Mouse (Mus musculus) limb, embryonic 14.5 days (tissue): Measurements from ENCODE around the gene Lmbrd2. TPM values are rescaled to one million over a fixed set of nuclear protein-coding genes. Genes with fewer than 3 reads are reported as not detected.

ENCODE experiments used
- ATAC-seq: fragments of 200-750 bp; cut with Nextera tagmentation; 2 replicates; pipeline ENCODE4 v1.8.0; 2017; ENCODE audit warnings: low read depth, moderate number of reproducible peaks, moderate TSS enrichment; ENCODE audit not compliant: low FRiP score
- DNase-seq: peaks from one replicate; pipeline ENCODE4 v3.0.0-alpha.2; 2015; ENCODE audit warnings: low spot score
- H3K27ac ChIP-seq: fragments of 300-500 bp; sonication (generic); replicated peaks from 2 replicates; pipeline ENCODE4 v1.5.1; 2014; ENCODE audit warnings: low read depth, mild to moderate bottlenecking, low read length, moderate library complexity, mixed read lengths
- H3K27me3 ChIP-seq: fragments of 300-500 bp; sonication (generic); 2 replicates; pipeline ENCODE4 v1.6.1; 2014; ENCODE audit warnings: low read length, mixed read lengths; ENCODE audit not compliant: control insufficient read depth, insufficient read depth
- H3K36me3 ChIP-seq: fragments of 300-500 bp; sonication (generic); 2 replicates; pipeline ENCODE4 v1.6.1; 2014; ENCODE audit warnings: mild to moderate bottlenecking, low read length, moderate library complexity, mixed read lengths; ENCODE audit not compliant: control insufficient read depth, insufficient read depth
- H3K4me1 ChIP-seq: fragments of 300-500 bp; sonication (generic); 2 replicates; pipeline ENCODE4 v1.6.1; 2014; ENCODE audit warnings: antibody characterized with exemption, low read length, mixed read lengths; ENCODE audit not compliant: control insufficient read depth, insufficient read depth
- H3K4me2 ChIP-seq: fragments of 300-500 bp; sonication (generic); replicated peaks from 2 replicates; pipeline ENCODE4 v1.6.1; 2014; ENCODE audit warnings: low read depth, mild to moderate bottlenecking, low read length, moderate library complexity; ENCODE audit not compliant: severe bottlenecking
- H3K4me3 ChIP-seq: fragments of 300-500 bp; sonication (generic); replicated peaks from 2 replicates; pipeline ENCODE4 v1.5.1; 2014; ENCODE audit warnings: low read length
- H3K9ac ChIP-seq: fragments of 300-500 bp; sonication (generic); 2 replicates; pipeline ENCODE4 v1.6.1; 2014; ENCODE audit warnings: mild to moderate bottlenecking, low read depth, low read length, moderate library complexity; ENCODE audit not compliant: severe bottlenecking
- H3K9me3 ChIP-seq: fragments of 300-500 bp; sonication (generic); 2 replicates; pipeline ENCODE4 v1.6.1; 2016; ENCODE audit warnings: low read length; ENCODE audit not compliant: control insufficient read depth
- POLR2A ChIP-seq: fragments of 200-500 bp; IDR thresholded peaks from 2 replicates; pipeline ENCODE4 v1.8.0; 2012; ENCODE audit warnings: inconsistent platforms, mild to moderate bottlenecking, moderate library complexity, borderline replicate concordance; ENCODE audit not compliant: insufficient read depth, insufficient read length; ENCODE audit errors: extremely low read depth
- WGBS: fragments of 180-500 bp; shearing (Covaris S2); extraction: QIAGEN DNeasy Blood & Tissue Kit; methylation state at CpG from one replicate; pipeline ENCODE4 v1.1.7; 2014; 5-methylcytosine and 5-hydroxymethylcytosine counted together
- polyA plus RNA-seq, 2 experiments: library from polyadenylated mRNA; depleted of rRNA in 1 of 2; stranded (reverse) in 1 of 2; unstranded in 1 of 2; fragments of >200 nt; fragmentation: Nextera tagmentation in 1 of 2; extraction: Ambion mirVana in 1 of 2; gene quantifications; 2 replicates each; pipeline versions ENCODE4 v1.2.1 to v1.2.3; 2012 to 2014

The Lmbrd2 gene
- polyA plus RNA-seq, 2 experiments = 4.0 to 7.4 TPM

DNA sequence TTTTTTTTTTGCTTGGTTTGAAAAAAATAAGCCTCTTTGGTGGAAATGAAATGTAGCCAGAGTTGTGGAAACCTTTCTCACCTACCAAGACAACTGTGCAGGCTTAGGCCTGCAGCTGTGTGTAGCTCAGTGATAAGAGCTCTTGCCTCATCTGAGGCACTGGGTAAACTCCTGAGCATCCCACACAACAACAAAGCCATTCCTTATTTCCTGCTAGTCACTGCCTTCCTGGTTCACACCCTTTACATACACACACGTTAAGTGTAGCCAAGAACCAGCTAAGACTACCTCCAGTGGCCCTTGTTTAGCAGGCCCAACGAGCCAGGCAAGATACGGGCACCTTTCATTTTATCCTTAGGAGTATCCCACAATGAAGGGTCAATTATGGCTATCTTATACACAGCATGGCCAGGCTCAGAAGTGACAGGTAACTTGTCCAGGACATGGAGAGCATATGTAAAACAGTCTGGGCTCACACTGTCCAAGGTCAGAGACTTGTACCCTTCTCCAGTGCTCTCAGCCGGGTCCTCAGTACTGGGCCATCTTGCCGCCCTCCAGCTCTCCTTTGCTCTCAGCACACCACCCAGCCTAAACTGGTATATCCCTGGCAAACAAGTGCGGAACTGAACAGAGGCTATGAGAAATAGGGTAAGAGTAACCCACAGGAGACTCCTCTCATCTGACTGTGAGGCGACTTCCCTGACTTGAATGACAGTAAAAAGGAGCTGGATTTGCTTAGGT, 13.1 kb upstream of the Lmbrd2 start:
- no peaks in the 10 kb centered on the region for H3K4me1 ChIP-seq
- no peak overlapping the region for H3K4me3 ChIP-seq
- no peak overlapping the region for H3K9ac ChIP-seq
- TF ChIP-seq POLR2A = no peak
- H3K4me2 ChIP-seq = no peak overlapping the region
- DNase-seq = no peak
- no peak overlapping the region for H3K27ac ChIP-seq
- no peaks in the 10 kb centered on the region for H3K27me3 ChIP-seq
- WGBS = 94% methylated on average over 7 of the region's 7 CpGs
- no peak for ATAC-seq
- no peaks in the 10 kb centered on the region for H3K9me3 ChIP-seq
- peaks cover 82% of the 10 kb centered on the region for H3K36me3 ChIP-seq

DNA sequence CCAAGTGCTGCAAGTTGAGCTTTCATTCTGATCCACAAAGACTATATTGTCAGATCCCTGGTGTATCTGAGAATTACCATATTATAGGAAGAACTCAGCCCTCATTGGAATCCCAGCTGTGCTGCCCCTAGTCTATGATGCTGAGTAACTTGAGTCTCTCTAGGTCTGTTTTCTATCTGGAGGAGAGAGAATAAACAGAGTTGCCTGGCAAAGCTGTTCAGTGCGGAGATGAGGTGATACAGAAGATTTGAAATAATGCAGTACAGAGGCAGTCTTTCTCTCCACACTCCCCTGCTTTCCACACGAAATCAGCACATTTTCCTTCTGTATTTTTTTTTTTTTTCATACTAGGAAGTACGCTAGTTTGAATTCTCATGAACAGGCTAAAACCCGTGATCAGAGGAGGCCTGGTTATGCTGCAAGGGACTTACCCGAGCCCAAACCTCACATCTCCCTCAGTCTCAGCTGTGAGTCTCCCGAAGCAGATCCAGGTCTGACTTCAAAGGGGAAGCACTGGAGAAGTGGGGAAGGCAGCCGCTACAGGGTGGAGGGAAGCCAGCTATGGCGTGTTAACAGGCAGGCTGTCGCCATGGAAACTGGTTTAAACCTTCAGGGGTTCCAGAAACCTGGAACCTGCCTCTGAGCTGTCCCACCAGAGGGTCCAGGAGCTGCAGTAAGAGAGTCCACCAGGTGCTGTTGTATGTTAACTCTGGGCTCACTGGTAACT, 9.4 kb upstream of the Lmbrd2 start:
- Histone ChIP-seq H3K36me3 (peaks cover 73% of the 10 kb centered on the region), H3K4me1 (peaks cover 11% of the 10 kb centered on the region; the same call in 1 of the 2 replicates), H3K4me3 (no peak overlapping the region), H3K27me3 (no peaks in the 10 kb centered on the region), H3K9ac (no peak overlapping the region), H3K4me2 (no peak overlapping the region), H3K9me3 (no peaks in the 10 kb centered on the region), H3K27ac (peak overlapping the region; percentile 21; the same call in 1 of the 2 replicates)
- peak; percentile 28 for DNase-seq
- TF ChIP-seq POLR2A = no peak
- WGBS = 55% methylated on average over 9 of the region's 9 CpGs
- ATAC-seq = peak; percentile 41

DNA sequence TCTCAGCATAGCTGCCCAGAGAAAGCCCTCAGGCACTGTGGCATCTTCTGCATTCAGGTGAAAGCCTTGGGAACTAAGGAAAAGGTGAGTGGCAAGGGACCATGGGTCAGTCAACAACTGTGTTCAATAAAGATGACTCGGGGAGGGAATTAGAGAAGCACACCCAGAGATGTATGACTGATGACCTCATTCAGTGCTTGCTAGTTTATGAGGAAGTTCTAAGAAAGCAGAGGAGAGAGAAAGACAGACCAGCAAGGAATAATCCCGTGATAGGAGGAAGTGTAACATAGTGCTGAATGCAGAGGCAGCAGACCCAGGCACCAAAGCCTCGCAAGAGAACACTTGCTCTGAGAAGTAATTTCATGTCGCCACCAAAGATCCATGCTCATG, 8.9 kb upstream of the Lmbrd2 start:
- Histone ChIP-seq H3K4me2 (no peak overlapping the region), H3K9ac (no peak overlapping the region), H3K27ac (peak overlapping the region; percentile 21; the same call in 1 of the 2 replicates), H3K9me3 (no peaks in the 10 kb centered on the region), H3K4me3 (no peak overlapping the region), H3K27me3 (no peaks in the 10 kb centered on the region), H3K4me1 (peaks cover 11% of the 10 kb centered on the region; the same call in 1 of the 2 replicates), H3K36me3 (peaks cover 73% of the 10 kb centered on the region)
- DNase-seq (no peak), ATAC-seq (no peak)
- TF ChIP-seq POLR2A = no peak
- 74% methylated on average over 4 of the region's 4 CpGs for WGBS

DNA sequence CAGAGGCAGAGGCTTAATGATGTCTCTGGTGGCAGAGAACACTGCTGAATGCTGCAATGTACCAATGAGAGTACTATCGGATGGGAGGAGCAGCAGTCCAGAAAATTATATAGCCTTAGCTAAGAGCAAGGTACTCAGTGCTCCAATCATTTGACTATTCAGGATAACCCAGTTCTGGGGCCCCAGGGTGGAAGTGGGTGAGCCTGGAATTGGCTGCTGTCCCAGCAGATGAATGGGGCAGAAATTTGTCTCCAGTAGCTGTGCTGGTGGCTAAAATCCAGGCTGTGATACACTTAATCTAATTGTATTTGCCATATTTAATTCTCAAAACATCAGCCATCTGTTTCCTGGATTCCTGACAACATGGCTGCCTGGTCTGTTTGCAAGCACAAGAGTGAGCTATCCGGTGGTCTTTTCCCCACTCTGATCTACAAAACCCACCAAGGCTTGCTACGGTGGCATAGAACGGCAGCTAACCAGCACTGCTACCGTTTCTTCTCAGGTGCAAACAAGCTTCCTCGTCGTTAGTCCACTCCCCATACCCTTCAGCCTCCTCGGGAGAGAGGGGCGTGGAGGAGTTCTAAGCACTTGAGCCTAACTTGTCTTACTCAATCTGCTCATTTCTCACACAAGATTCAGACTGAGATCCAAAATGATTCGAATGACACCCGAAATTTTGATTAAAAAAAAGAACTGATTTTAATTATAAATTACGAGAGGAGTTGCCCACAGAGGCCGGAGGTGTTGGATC, 7.5 kb upstream of the Lmbrd2 start:
- Histone ChIP-seq H3K4me3 (no peak overlapping the region), H3K27me3 (no peaks in the 10 kb centered on the region), H3K4me2 (no peak overlapping the region), H3K4me1 (peaks cover 11% of the 10 kb centered on the region; the same call in 1 of the 2 replicates), H3K9me3 (no peaks in the 10 kb centered on the region), H3K36me3 (peaks cover 74% of the 10 kb centered on the region), H3K9ac (no peak overlapping the region), H3K27ac (no peak overlapping the region)
- ATAC-seq (no peak), DNase-seq (no peak)
- no peak for TF ChIP-seq POLR2A
- 78% methylated on average over 13 of the region's 13 CpGs for WGBS

DNA sequence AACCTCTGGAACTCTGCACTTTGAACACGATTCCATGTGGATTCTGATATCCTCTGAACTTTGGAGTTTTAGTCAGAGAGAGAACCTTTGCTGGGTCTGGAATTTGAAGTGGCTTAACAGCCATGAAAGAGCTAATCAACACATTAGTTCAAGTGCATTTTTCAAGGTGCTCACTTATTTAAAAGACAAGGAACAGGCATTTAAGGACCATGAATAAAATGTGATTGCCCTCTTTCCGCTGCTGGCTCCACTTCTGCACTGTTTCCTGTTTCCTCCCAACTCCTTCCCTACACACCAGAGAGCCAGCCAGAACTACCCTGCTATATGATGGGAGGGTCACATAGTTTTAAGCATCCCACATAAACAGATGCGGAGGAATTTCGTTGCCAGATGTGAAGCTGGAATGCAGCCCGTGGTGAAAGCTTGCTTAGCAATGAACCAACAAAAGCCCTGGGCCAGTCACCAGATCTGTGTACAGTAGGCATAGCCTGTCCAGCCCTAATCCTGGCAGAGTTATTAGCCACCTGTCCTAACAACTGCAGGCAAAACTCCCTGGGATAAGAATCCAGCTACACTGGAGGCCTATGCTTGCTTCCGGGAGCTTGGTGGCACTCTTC, 5.4 kb upstream of the Lmbrd2 start:
- H3K36me3 ChIP-seq = peaks cover 63% of the 10 kb centered on the region
- no peak for TF ChIP-seq POLR2A

More for the DNA sequence above, 5.4 kb upstream of the Lmbrd2 start:
- 36% methylated on average over 6 of the region's 6 CpGs for WGBS
- Histone ChIP-seq H3K4me2 (no peak overlapping the region), H3K9me3 (no peaks in the 10 kb centered on the region), H3K4me1 (peaks cover 15% of the 10 kb centered on the region), H3K9ac (no peak overlapping the region), H3K27ac (peak overlapping the region; percentile 62; the same call in 1 of the 2 replicates), H3K4me3 (no peak overlapping the region), H3K27me3 (no peaks in the 10 kb centered on the region)
- ATAC-seq (peak; percentile 81), DNase-seq (peak; percentile 91)
